Mouse (Mus musculus) thymus, adult 2 months (tissue): ENCODE measurements around the gene Polr2h.

Experiments used
- CTCF ChIP-seq: fragments of 200-500 bp; IDR thresholded peaks from 2 replicates; pipeline ENCODE4 v1.5.1; 2012; ENCODE audit warnings: mild to moderate bottlenecking, control low read depth, low read length, moderate library complexity, borderline replicate concordance; ENCODE audit not compliant: control insufficient read depth, poor library complexity, insufficient read depth; ENCODE audit errors: extremely low read depth
- POLR2A ChIP-seq: fragments of 200-500 bp; IDR thresholded peaks from 2 replicates; pipeline ENCODE4 v1.6.1; 2012; ENCODE audit warnings: mild to moderate bottlenecking, low read length, control low read depth, moderate library complexity; ENCODE audit not compliant: control insufficient read depth, poor library complexity, insufficient read depth; ENCODE audit errors: extremely low read depth

DNA sequence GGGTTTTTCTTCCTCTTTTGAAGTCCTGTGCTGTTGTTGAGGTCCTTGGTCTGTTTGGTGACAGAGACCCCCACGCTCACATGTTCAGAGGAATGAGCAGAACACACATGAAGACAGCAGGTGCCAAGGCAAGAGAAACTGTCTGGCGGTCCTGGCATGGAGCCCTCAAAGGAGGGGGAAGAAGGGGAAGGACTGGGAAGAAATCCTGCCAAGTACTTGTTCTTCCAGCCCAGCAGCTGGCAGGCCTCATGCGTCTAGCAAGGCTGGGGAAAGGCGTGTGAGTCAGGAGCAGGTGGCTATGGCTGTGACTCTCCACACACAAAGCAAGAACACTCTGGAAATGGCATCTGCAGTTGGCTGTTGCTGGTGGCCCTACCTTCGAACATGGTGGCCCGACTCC lies 29.2 kb downstream of the Polr2h start:
- no peak for TF ChIP-seq POLR2A
- no peak for TF ChIP-seq CTCF
